Mouse (Mus musculus) layer of hippocampus, postnatal 36 days (tissue): ENCODE data around the gene Ggta1. TPM values are rescaled to one million over a fixed set of nuclear protein-coding genes. Genes with fewer than 3 reads are reported as not detected.
"Not testable (repeated sequence)": the region's sequence is repeated elsewhere in the genome, so short reads cannot be mapped to it uniquely, and the experiment has no call there.

Experiments used
- DNase-seq, 2 experiments: peaks; one replicate each; pipeline ENCODE4 v3.0.0; 2022
- total RNA-seq, 2 experiments: library from RNA; stranded (reverse); gene quantifications; 2 replicates each; pipeline ENCODE4 v1.2.3; 2021

The Ggta1 gene
- total RNA-seq, 2 experiments from 2014 or later, result 1.7 to 2.6 TPM

- DNase-seq, result no peak
These were observed 3.7 kb downstream of the Ggta1 start for GRCm38 (mm10) chr2:35459316-35459715.

GRCm38 (mm10) chr2:35458421-35458820 lies 4.6 kb downstream of the Ggta1 start:
- DNase-seq, result no peak

- DNase-seq, result no peak
These were observed 9.3 kb downstream of the Ggta1 start for GRCm38 (mm10) chr2:35453736-35454135.

GRCm38 (mm10) chr2:35452695-35453094 lies 10.3 kb downstream of the Ggta1 start:
- not testable (repeated sequence) for DNase-seq

- no peak for DNase-seq
These were observed 11.5 kb downstream of the Ggta1 start for GRCm38 (mm10) chr2:35451484-35452050.

GRCm38 (mm10) chr2:35450856-35451255 lies 12.2 kb downstream of the Ggta1 start:
- no peak for DNase-seq

- DNase-seq, result no peak
These were observed 13.1 kb downstream of the Ggta1 start for GRCm38 (mm10) chr2:35449687-35450622.

- no peak for DNase-seq
These were observed 13.9 kb downstream of the Ggta1 start for GRCm38 (mm10) chr2:35448914-35449670.

GRCm38 (mm10) chr2:35448215-35448913 lies 14.7 kb downstream of the Ggta1 start:
- no peak for DNase-seq

- DNase-seq, result no peak
These were observed 15.6 kb downstream of the Ggta1 start for GRCm38 (mm10) chr2:35447453-35447852.

GRCm38 (mm10) chr2:35446798-35447197 lies 16.2 kb downstream of the Ggta1 start:
- no peak for DNase-seq

GRCm38 (mm10) chr2:35446300-35446699 lies 16.7 kb downstream of the Ggta1 start:
- no peak for DNase-seq

GRCm38 (mm10) chr2:35445610-35446009 lies 17.4 kb downstream of the Ggta1 start:
- DNase-seq, result no peak

- DNase-seq, result no peak
These were observed 18.2 kb downstream of the Ggta1 start for GRCm38 (mm10) chr2:35444764-35445262.

GRCm38 (mm10) chr2:35443981-35444763 lies 18.9 kb downstream of the Ggta1 start:
- no peak for DNase-seq

GRCm38 (mm10) chr2:35443325-35443724 lies 19.7 kb downstream of the Ggta1 start:
- no peak for DNase-seq

GRCm38 (mm10) chr2:35442079-35442478 lies 21.0 kb downstream of the Ggta1 start:
- no peak for DNase-seq

- DNase-seq, result no peak
These were observed 21.6 kb downstream of the Ggta1 start for GRCm38 (mm10) chr2:35441419-35441818.

- no peak for DNase-seq
These were observed 22.6 kb downstream of the Ggta1 start for GRCm38 (mm10) chr2:35440480-35440879.

GRCm38 (mm10) chr2:35437796-35438195 lies 25.2 kb downstream of the Ggta1 start:
- DNase-seq, result no peak

GRCm38 (mm10) chr2:35434576-35435123 lies 28.4 kb downstream of the Ggta1 start:
- no peak for DNase-seq
